ENCODE assay signal across 8 mouse cellular contexts in genomic region chr19:60889101-60889713, GRCm38 (mm10). TPM values are rescaled to one million over a fixed set of nuclear protein-coding genes. Genes with fewer than 3 reads are reported as not detected.
DNase-seq lines count a peak whose midpoint lies in the region; ATAC-seq lines count a peak whose summit lies in the region.

No protein-coding gene starts in this region.

- WGBS in hindbrain, embryonic 13.5 days = 5% methylated on average over 17 of the region's 17 CpGs

- peak overlapping the region; percentile 54 for H3K4me2 ChIP-seq in hindbrain, embryonic 13.5 days

- H3K36me3 ChIP-seq in hindbrain, embryonic 13.5 days = no peaks in the 10 kb centered on the region

- peak overlapping the region; percentile 84 for H3K9ac ChIP-seq in hindbrain, embryonic 13.5 days

- no peaks in the 10 kb centered on the region for H3K9me3 ChIP-seq in hindbrain, embryonic 13.5 days

- H3K27ac ChIP-seq in hindbrain, embryonic 13.5 days = peak overlapping the region; percentile 96

- peak; percentile 95 for DNase-seq in R1 (ENCODE audit: low read depth, low spot score)
- peak; percentile 35 to 59 for DNase-seq in cerebellum, adult 18-20 months
- DNase-seq in forelimb bud, embryonic 11.5 days (ENCODE audit: low read depth, low spot score) = peak; percentile 64
- DNase-seq in left cerebral cortex, adult 8-10 months (ENCODE audit: low spot score in 2 of 2) = peak; percentile 9 to 39
- peak; percentile 27 to 33 for DNase-seq in spleen, adult 18-20 months

- peak; percentile 11 for ATAC-seq in hindbrain, embryonic 13.5 days (ENCODE audit: low FRiP score)
- ATAC-seq in megakaryocyte progenitor cell, adult 5-6 weeks (replicated peaks; ENCODE audit: poor library complexity) = 0 out of 2 replicates have a peak, but pooled peaks have one; percentile 13
- ATAC-seq in activated CD4-positive, CD25-positive, alpha-beta regulatory T cell, adult 4 months = no peak

- H3K27me3 ChIP-seq in hindbrain, embryonic 13.5 days = no peaks in the 10 kb centered on the region

- H3K4me3 ChIP-seq in hindbrain, embryonic 13.5 days = peak overlapping the region; percentile 80

- H3K4me1 ChIP-seq in hindbrain, embryonic 13.5 days (replicated peaks) = peaks cover 24% of the 10 kb centered on the region

RNA-seq across cellular contexts. Expression of gene Grk5, which starts 0.3 kb away (rescaled TPM):
- polyA plus RNA-seq in hindbrain, embryonic 13.5 days (2015; fragmentation: Nextera tagmentation; extraction: Ambion mirVana) = 2.2 and 2.3 TPM in 2 replicates
- total RNA-seq in left cerebral cortex, adult 8-10 months (2022) = 10 to 100 TPM; 15.6 to 20.6 (median 17.7) TPM
- 0.81 and 0.96 TPM in 2 replicates for total RNA-seq in megakaryocyte progenitor cell, adult 5-6 weeks (2015)
- total RNA-seq in megakaryocyte progenitor cell, adult 5-6 weeks (2017) = 0.88 and 3.3 TPM in 2 replicates
- 1 to 10 TPM; 1.5 to 1.7 TPM for polyA plus RNA-seq in activated CD4-positive, CD25-positive, alpha-beta regulatory T cell, adult 4 months (2017; shearing (Covaris generic))

RNA-seq across cellular contexts. Expression of gene Prdx3, which starts 14.9 kb away (rescaled TPM):
- polyA plus RNA-seq in hindbrain, embryonic 13.5 days (2015; fragmentation: Nextera tagmentation; extraction: Ambion mirVana) = 93.8 and 99.6 TPM in 2 replicates
- 10 to 100 TPM; 79.0 to 94.0 (median 85.1) TPM for total RNA-seq in left cerebral cortex, adult 8-10 months (2022)
- total RNA-seq in megakaryocyte progenitor cell, adult 5-6 weeks (2015) = 147 and 165 TPM in 2 replicates
- total RNA-seq in megakaryocyte progenitor cell, adult 5-6 weeks (2017) = 117 and 123 TPM in 2 replicates
- 100 to 1,000 TPM; 134 to 141 TPM for polyA plus RNA-seq in activated CD4-positive, CD25-positive, alpha-beta regulatory T cell, adult 4 months (2017; shearing (Covaris generic))

RNA-seq across cellular contexts. Expression of gene Sfxn4, which starts 27.9 kb away (rescaled TPM):
- polyA plus RNA-seq in hindbrain, embryonic 13.5 days (2015; fragmentation: Nextera tagmentation; extraction: Ambion mirVana) = 15.5 and 15.8 TPM in 2 replicates
- total RNA-seq in left cerebral cortex, adult 8-10 months (2022) = 10 to 100 TPM; 17.9 to 21.5 (median 20.2) TPM
- total RNA-seq in megakaryocyte progenitor cell, adult 5-6 weeks (2015) = 2.6 and 4.3 TPM in 2 replicates
- 1.3 and 1.5 TPM in 2 replicates for total RNA-seq in megakaryocyte progenitor cell, adult 5-6 weeks (2017)
- polyA plus RNA-seq in activated CD4-positive, CD25-positive, alpha-beta regulatory T cell, adult 4 months (2017; shearing (Covaris generic)) = 1 to 10 TPM; 2.5 to 2.9 TPM

Comparison
In these comparisons a context has a peak if more than half of its experiments do, and no peak if none do; other contexts are left out.
1. DNase-seq: peak in every context shown above with its lines; median percentile 95 in R1; 64 in forelimb bud, embryonic 11.5 days; 47 in cerebellum, adult 18-20 months; 30 in spleen, adult 18-20 months; 24 in left cerebral cortex, adult 8-10 months.